Mouse (Mus musculus): ENCODE results near the gene Mien1.

Gene Mien1

GRCm38 (mm10) chr11:98438331-98439158, at the start of gene Mien1:
Mien1 (minus strand) TSS chr11:98438991.
- peak; percentile 97 for DNase-seq (ENCODE audit: low read depth, low spot score)

GRCm38 (mm10) chr11:98487526-98488040, 48.8 kb upstream of the Mien1 start:
- no peak for DNase-seq (ENCODE audit: low read depth, low spot score)

GRCm38 (mm10) chr11:98485749-98486148, 47.0 kb upstream of the Mien1 start:
- no peak for DNase-seq (ENCODE audit: low read depth, low spot score)

- DNase-seq (ENCODE audit: low read depth, low spot score): no peak
Observed at GRCm38 (mm10) chr11:98482067-98482466, 43.3 kb upstream of the Mien1 start.

GRCm38 (mm10) chr11:98481231-98481630, 42.4 kb upstream of the Mien1 start:
- no peak for DNase-seq (ENCODE audit: low read depth, low spot score)

GRCm38 (mm10) chr11:98479940-98480497, 41.2 kb upstream of the Mien1 start:
- no peak for DNase-seq (ENCODE audit: low read depth, low spot score)

GRCm38 (mm10) chr11:98479026-98479939, 40.5 kb upstream of the Mien1 start:
- DNase-seq (ENCODE audit: low read depth, low spot score): no peak

- DNase-seq (ENCODE audit: low read depth, low spot score): no peak
Observed at GRCm38 (mm10) chr11:98477011-98477701, 38.4 kb upstream of the Mien1 start.

- no peak for DNase-seq (ENCODE audit: low read depth, low spot score)
Observed at GRCm38 (mm10) chr11:98476434-98476807, 37.6 kb upstream of the Mien1 start.

GRCm38 (mm10) chr11:98475630-98476433, 37.0 kb upstream of the Mien1 start:
- DNase-seq (ENCODE audit: low read depth, low spot score): no peak

- no peak for DNase-seq (ENCODE audit: low read depth, low spot score)
Observed at GRCm38 (mm10) chr11:98474967-98475366, 36.2 kb upstream of the Mien1 start.

GRCm38 (mm10) chr11:98473916-98474479, 35.2 kb upstream of the Mien1 start:
- DNase-seq (ENCODE audit: low read depth, low spot score): no peak

- DNase-seq (ENCODE audit: low read depth, low spot score): peak; percentile 37
Observed at GRCm38 (mm10) chr11:98472696-98473095, 33.9 kb upstream of the Mien1 start.

- no peak for DNase-seq (ENCODE audit: low read depth, low spot score)
Observed at GRCm38 (mm10) chr11:98470795-98471194, 32.0 kb upstream of the Mien1 start.

GRCm38 (mm10) chr11:98469761-98470714, 31.2 kb upstream of the Mien1 start:
- no peak for DNase-seq (ENCODE audit: low read depth, low spot score)

GRCm38 (mm10) chr11:98464516-98464915, 25.7 kb upstream of the Mien1 start:
- no peak for DNase-seq (ENCODE audit: low read depth, low spot score)

- no peak for DNase-seq (ENCODE audit: low read depth, low spot score)
Observed at GRCm38 (mm10) chr11:98463911-98464310, 25.1 kb upstream of the Mien1 start.

- DNase-seq (ENCODE audit: low read depth, low spot score): no peak
Observed at GRCm38 (mm10) chr11:98462255-98462654, 23.5 kb upstream of the Mien1 start.

- DNase-seq (ENCODE audit: low read depth, low spot score): no peak
Observed at GRCm38 (mm10) chr11:98461109-98461720, 22.4 kb upstream of the Mien1 start.
